In the genomic region with DNA sequence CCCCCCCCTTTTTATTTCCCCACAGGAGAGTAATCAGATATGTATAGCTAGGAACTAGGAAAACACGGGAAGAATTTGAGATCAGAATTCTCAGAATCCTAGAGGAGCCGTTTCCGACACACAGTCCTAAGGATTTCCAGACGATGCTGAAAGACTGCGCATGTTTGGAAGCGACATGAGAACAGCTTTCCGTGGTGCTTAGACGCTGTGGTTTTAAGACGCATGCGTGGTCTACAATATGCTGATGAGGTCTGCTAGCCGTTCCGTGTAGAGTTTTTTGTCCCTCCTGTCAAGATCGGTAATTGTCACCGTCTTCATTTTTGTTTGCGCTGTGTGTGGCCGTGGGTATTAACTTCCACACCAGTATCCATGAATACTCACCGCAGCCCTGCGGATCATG, we compare ENCODE assay signal across 23 mouse cellular contexts.
DNase-seq lines count a peak whose midpoint lies in the region; ATAC-seq lines count a peak whose summit lies in the region.
"Had no signal": no experiment of that assay in that cellular context is flagged by ENCODE, and none has a peak within 500 bp of the region (broad histone marks: within the 10 kb centered on the region; RNA-seq: fewer than 3 reads in every experiment).

No protein-coding gene starts in this region.

- H3K9ac ChIP-seq in embryonic facial prominence, embryonic 14.5 days (ENCODE audit: low read depth, low read length) = peak overlapping the region; percentile 42; the same call in 1 of the 2 replicates
- no peak overlapping the region for H3K9ac ChIP-seq in kidney, embryonic 15.5 days
- H3K9ac ChIP-seq: embryonic facial prominence, embryonic 15.5 days; hindbrain, embryonic 12.5 days had no signal

- 0 out of 2 replicates have a peak, but pooled peaks cover 3% of the 10 kb centered on the region for H3K4me1 ChIP-seq in embryonic facial prominence, embryonic 14.5 days (ENCODE audit: control insufficient read depth, insufficient read depth, low read length)
- peaks cover 12% of the 10 kb centered on the region for H3K4me1 ChIP-seq in kidney, embryonic 15.5 days
- H3K4me1 ChIP-seq: heart, embryonic 10.5 days had no signal

- ATAC-seq in embryonic facial prominence, embryonic 14.5 days (ENCODE audit: low read depth) = no peak
- ATAC-seq in kidney, embryonic 15.5 days (replicated peaks; ENCODE audit: low FRiP score) = no peak
- ATAC-seq: forebrain, embryonic 16.5 days; hindbrain, embryonic 16.5 days; inflammation-experienced regulatory T-cells, adult 6 months had no signal

- 64% methylated on average over 18 of the region's 18 CpGs for WGBS in embryonic facial prominence, embryonic 14.5 days
- 91% methylated on average over 18 of the region's 18 CpGs for WGBS in kidney, embryonic 15.5 days

- H3K4me3 ChIP-seq in embryonic facial prominence, embryonic 14.5 days (ENCODE audit: low read depth, low read length) = no peak overlapping the region
- H3K4me3 ChIP-seq in kidney, embryonic 15.5 days (replicated peaks) = no peak overlapping the region
- H3K4me3 ChIP-seq: embryonic facial prominence, embryonic 15.5 days; erythroblast, embryonic 14.5 days; forebrain, embryonic 10.5 days; gastrocnemius, adult 2 months; heart, embryonic 10.5 days; hindbrain, embryonic 12.5 days had no signal

- DNase-seq in heart, adult 11 months = peak; percentile 43
- no peak for DNase-seq in heart, adult 9 months (ENCODE audit: low spot score in 2 of 2)
- DNase-seq in retina, postnatal 1 day = peak; percentile 52
- no peak for DNase-seq in retina, embryonic 14.5 days (ENCODE audit: low spot score)
- DNase-seq in embryonic facial prominence, embryonic 14.5 days (ENCODE audit: low spot score) = peak; percentile 59
- DNase-seq: adrenal gland, adult 2 months; adrenal gland, postnatal 36 days; cerebellum, adult 11 months; cerebellum, adult 8-10 months; cerebellum, postnatal 14 days; gastrocnemius, adult 2 months; gastrocnemius, postnatal 25 days; heart, postnatal 10 days; heart, postnatal 4 days had no signal

- peak overlapping the region; percentile 32 for H3K4me2 ChIP-seq in embryonic facial prominence, embryonic 14.5 days (ENCODE audit: low read depth, low read length)
- H3K4me2 ChIP-seq in kidney, embryonic 15.5 days = no peak overlapping the region
- H3K4me2 ChIP-seq: embryonic facial prominence, embryonic 15.5 days; hindbrain, embryonic 12.5 days had no signal

- H3K27ac ChIP-seq in embryonic facial prominence, embryonic 14.5 days (replicated peaks; ENCODE audit: low read depth, low read length) = no peak overlapping the region
- H3K27ac ChIP-seq in kidney, embryonic 15.5 days = no peak overlapping the region
- H3K27ac ChIP-seq: embryonic facial prominence, embryonic 15.5 days; forebrain, embryonic 10.5 days; gastrocnemius, adult 2 months; heart, embryonic 10.5 days; hindbrain, embryonic 12.5 days had no signal

- no peaks in the 10 kb centered on the region for H3K27me3 ChIP-seq in embryonic facial prominence, embryonic 14.5 days (replicated peaks; ENCODE audit: control insufficient read depth, insufficient read depth, low read length)
- no peaks in the 10 kb centered on the region for H3K27me3 ChIP-seq in kidney, embryonic 15.5 days
- H3K27me3 ChIP-seq: embryonic facial prominence, embryonic 15.5 days; hindbrain, embryonic 12.5 days had no signal

- H3K36me3 ChIP-seq in embryonic facial prominence, embryonic 14.5 days (ENCODE audit: control insufficient read depth, insufficient read depth, low read length) = no peaks in the 10 kb centered on the region
- H3K36me3 ChIP-seq in kidney, embryonic 15.5 days = no peaks in the 10 kb centered on the region
- H3K36me3 ChIP-seq: embryonic facial prominence, embryonic 15.5 days; forebrain, embryonic 10.5 days; heart, embryonic 10.5 days; hindbrain, embryonic 12.5 days had no signal

- no peaks in the 10 kb centered on the region for H3K9me3 ChIP-seq in embryonic facial prominence, embryonic 14.5 days (ENCODE audit: control insufficient read depth, low read length)
- H3K9me3 ChIP-seq in kidney, embryonic 15.5 days (replicated peaks) = no peaks in the 10 kb centered on the region
- H3K9me3 ChIP-seq: embryonic facial prominence, embryonic 15.5 days; forebrain, embryonic 10.5 days; heart, embryonic 10.5 days; hindbrain, embryonic 12.5 days had no signal

Comparison
In these comparisons a context has a peak if more than half of its experiments do, and no peak if none do; other contexts are left out.
1. DNase-seq: peak in heart, adult 11 months (single experiment), retina, postnatal 1 day (single experiment) and embryonic facial prominence, embryonic 14.5 days (single experiment); none in heart, adult 9 months (0 of 2) and retina, embryonic 14.5 days (single experiment).